8 mouse cellular contexts compared by ENCODE assay signal in genomic region chr8:69901484-69902162, GRCm38 (mm10). TPM values are rescaled to one million over a fixed set of nuclear protein-coding genes. Genes with fewer than 3 reads are reported as not detected.
DNase-seq lines count a peak whose midpoint lies in the region; ATAC-seq and TF ChIP-seq lines count a peak whose summit lies in the region.

No protein-coding gene starts in this region.

- H3K4me2 ChIP-seq in embryonic facial prominence, embryonic 15.5 days (replicated peaks) = peak overlapping the region; percentile 95
- H3K4me2 ChIP-seq in limb, embryonic 14.5 days (replicated peaks; ENCODE audit: low read depth, low read length, severe bottlenecking) = peak overlapping the region; percentile 93
- H3K4me2 ChIP-seq in midbrain, postnatal 0 days (ENCODE audit: low read depth, low read length, poor library complexity, severe bottlenecking) = peak overlapping the region; percentile 97

- TF ChIP-seq POLR2A in bone marrow, adult 2 months (IDR thresholded peaks at IDR 0.05; ENCODE audit: borderline replicate concordance, control insufficient read depth, low read depth, low read length) = peak; percentile 93
- peak; percentile 85; the same call in 1 of the 2 replicates for TF ChIP-seq POLR2A in limb, embryonic 14.5 days (IDR thresholded peaks at IDR 0.05; ENCODE audit: borderline replicate concordance, extremely low read depth, insufficient read depth, insufficient read length)

- peak overlapping the region; percentile 88 for H3K4me3 ChIP-seq in bone marrow, adult 2 months (replicated peaks; ENCODE audit: control insufficient read depth, low read depth, low read length)
- H3K4me3 ChIP-seq in embryonic facial prominence, embryonic 15.5 days (replicated peaks) = peak overlapping the region; percentile 79
- peak overlapping the region; percentile 73 for H3K4me3 ChIP-seq in limb, embryonic 14.5 days (replicated peaks; ENCODE audit: low read length)
- H3K4me3 ChIP-seq in midbrain, postnatal 0 days (ENCODE audit: low read depth, low read length) = peak overlapping the region; percentile 72

- H3K27me3 ChIP-seq in embryonic facial prominence, embryonic 15.5 days = no peaks in the 10 kb centered on the region
- H3K27me3 ChIP-seq in limb, embryonic 14.5 days (ENCODE audit: control insufficient read depth, insufficient read depth, low read length) = no peaks in the 10 kb centered on the region
- no peaks in the 10 kb centered on the region for H3K27me3 ChIP-seq in midbrain, postnatal 0 days (ENCODE audit: insufficient read depth, low read length)

- ATAC-seq in embryonic facial prominence, embryonic 15.5 days (ENCODE audit: insufficient number of reproducible peaks, low FRiP score, low TSS enrichment, low read depth) = peak; percentile 76
- ATAC-seq in limb, embryonic 14.5 days (ENCODE audit: low FRiP score, low read depth) = peak; percentile 80
- peak; percentile 71 for ATAC-seq in midbrain, postnatal 0 days (ENCODE audit: low FRiP score)

- peak overlapping the region; percentile 66 for H3K9ac ChIP-seq in embryonic facial prominence, embryonic 15.5 days
- H3K9ac ChIP-seq in limb, embryonic 14.5 days (ENCODE audit: low read depth, low read length, severe bottlenecking) = peak overlapping the region; percentile 81
- H3K9ac ChIP-seq in midbrain, postnatal 0 days (replicated peaks; ENCODE audit: low read length, poor library complexity, severe bottlenecking) = peak overlapping the region; percentile 83

- peak; percentile 99 for DNase-seq in 416B (ENCODE audit: low read depth)
- peak; percentile 98 for DNase-seq in heart, adult 8-10 months (ENCODE audit: low spot score)
- DNase-seq in kidney, adult 9 months = peak; percentile 98
- peak; percentile 94 for DNase-seq in limb, embryonic 14.5 days (ENCODE audit: low spot score)
- peak; percentile 96 for DNase-seq in midbrain, postnatal 0 days (ENCODE audit: low spot score)
- DNase-seq in spleen, postnatal 14 days (ENCODE audit: low spot score in 2 of 2) = peak; percentile 95 to 97

- TF ChIP-seq CTCF in bone marrow, adult 2 months (IDR thresholded peaks at IDR 0.05; ENCODE audit: control insufficient read depth, insufficient read depth, low read length) = peak; percentile 42; the same call in 1 of the 2 replicates
- peak; percentile 74 for TF ChIP-seq CTCF in midbrain, postnatal 0 days (IDR thresholded peaks at IDR 0.05)

- peak overlapping the region; percentile 94 for H3K27ac ChIP-seq in bone marrow, adult 2 months (ENCODE audit: control insufficient read depth, insufficient read depth, low read depth, low read length, poor library complexity)
- peak overlapping the region; percentile 96 for H3K27ac ChIP-seq in embryonic facial prominence, embryonic 15.5 days (replicated peaks)
- peak overlapping the region; percentile 89 for H3K27ac ChIP-seq in limb, embryonic 14.5 days (replicated peaks; ENCODE audit: low read depth, low read length)
- H3K27ac ChIP-seq in midbrain, postnatal 0 days (ENCODE audit: low read depth, low read length) = peak overlapping the region; percentile 90

- H3K4me1 ChIP-seq in bone marrow, adult 2 months (ENCODE audit: control insufficient read depth, insufficient read depth, low read length) = no peaks in the 10 kb centered on the region; the same call in 1 of the 2 replicates
- peaks cover 43% of the 10 kb centered on the region for H3K4me1 ChIP-seq in embryonic facial prominence, embryonic 15.5 days
- peaks cover 17% of the 10 kb centered on the region for H3K4me1 ChIP-seq in limb, embryonic 14.5 days (ENCODE audit: control insufficient read depth, insufficient read depth, low read length)
- H3K4me1 ChIP-seq in midbrain, postnatal 0 days (ENCODE audit: insufficient read depth, low read length) = peaks cover 18% of the 10 kb centered on the region; the same call in 1 of the 2 replicates

- H3K36me3 ChIP-seq in embryonic facial prominence, embryonic 15.5 days = peaks cover 16% of the 10 kb centered on the region; the same call in 1 of the 2 replicates
- H3K36me3 ChIP-seq in limb, embryonic 14.5 days (ENCODE audit: control insufficient read depth, insufficient read depth, low read length) = no peaks in the 10 kb centered on the region; the same call in 1 of the 2 replicates
- H3K36me3 ChIP-seq in midbrain, postnatal 0 days (ENCODE audit: insufficient read depth, low read length) = no peaks in the 10 kb centered on the region

- no peaks in the 10 kb centered on the region for H3K9me3 ChIP-seq in embryonic facial prominence, embryonic 15.5 days (replicated peaks)
- H3K9me3 ChIP-seq in limb, embryonic 14.5 days (ENCODE audit: control insufficient read depth, low read length) = no peaks in the 10 kb centered on the region
- H3K9me3 ChIP-seq in midbrain, postnatal 0 days (ENCODE audit: low read length) = no peaks in the 10 kb centered on the region

- under 1% methylated on average over 41 of the region's 41 CpGs for WGBS in bone marrow, adult 2 months
- under 1% methylated on average over 41 of the region's 41 CpGs for whole genome bisulfite sequencing in embryonic facial prominence, embryonic 15.5 days
- WGBS in limb, embryonic 14.5 days = 2% methylated on average over 41 of the region's 41 CpGs
- WGBS in midbrain, postnatal 0 days = 2% methylated on average over 41 of the region's 41 CpGs

RNA-seq across cellular contexts. Expression of gene Tssk6, which starts 0.4 kb away (rescaled TPM):
- polyA plus RNA-seq in bone marrow, adult 2 months (2011; ENCODE audit: insufficient read depth, insufficient read length, low replicate concordance, missing spikeins) = not detected in 2 replicates
- 3.6 and 4.0 TPM in 2 replicates for polyA plus RNA-seq in embryonic facial prominence, embryonic 15.5 days (2015; fragmentation: Nextera tagmentation; extraction: Ambion mirVana)
- total RNA-seq in heart, adult 8-10 months (2022) = under 1 TPM in 1 of 4 experiments, not detected in 3; 0.19 TPM
- polyA plus RNA-seq in limb, embryonic 14.5 days (2012; rRNA removed) = 0.84 and 1.2 TPM in 2 replicates
- 4.1 TPM in 2 replicates for polyA plus RNA-seq in limb, embryonic 14.5 days (2014; fragmentation: Nextera tagmentation; extraction: Ambion mirVana)
- total RNA-seq in midbrain, postnatal 0 days (2014; rRNA removed) = not detected in 2 replicates
- polyA plus RNA-seq in midbrain, postnatal 0 days (2015; fragmentation: Nextera tagmentation; extraction: Ambion mirVana) = 4.4 and 4.6 TPM in 2 replicates

RNA-seq across cellular contexts. Expression of gene Ndufa13, which starts 0.7 kb away (rescaled TPM):
- polyA plus RNA-seq in bone marrow, adult 2 months (2011; ENCODE audit: insufficient read depth, insufficient read length, low replicate concordance, missing spikeins) = 41.2 and 61.7 TPM in 2 replicates
- 178 and 188 TPM in 2 replicates for polyA plus RNA-seq in embryonic facial prominence, embryonic 15.5 days (2015; fragmentation: Nextera tagmentation; extraction: Ambion mirVana)
- 100 to 1,000 TPM; 373 to 528 (median 455) TPM for total RNA-seq in heart, adult 8-10 months (2022)
- polyA plus RNA-seq in limb, embryonic 14.5 days (2012; rRNA removed) = 85.3 and 97.4 TPM in 2 replicates
- 187 and 190 TPM in 2 replicates for polyA plus RNA-seq in limb, embryonic 14.5 days (2014; fragmentation: Nextera tagmentation; extraction: Ambion mirVana)
- 55.6 and 86.8 TPM in 2 replicates for total RNA-seq in midbrain, postnatal 0 days (2014; rRNA removed)
- polyA plus RNA-seq in midbrain, postnatal 0 days (2015; fragmentation: Nextera tagmentation; extraction: Ambion mirVana) = 239 and 243 TPM in 2 replicates

RNA-seq across cellular contexts. Expression of gene Yjefn3, which starts 0.9 kb away (rescaled TPM):
- not detected in 2 replicates for polyA plus RNA-seq in bone marrow, adult 2 months (2011; ENCODE audit: insufficient read depth, insufficient read length, low replicate concordance, missing spikeins)
- polyA plus RNA-seq in embryonic facial prominence, embryonic 15.5 days (2015; fragmentation: Nextera tagmentation; extraction: Ambion mirVana) = 4.0 and 5.3 TPM in 2 replicates
- total RNA-seq in heart, adult 8-10 months (2022) = 10 to 100 TPM in 3 of 4 experiments, 1 to 10 TPM in 1; 9.5 to 16.7 (median 13.2) TPM
- 5.4 and 8.6 TPM in 2 replicates for polyA plus RNA-seq in limb, embryonic 14.5 days (2012; rRNA removed)
- polyA plus RNA-seq in limb, embryonic 14.5 days (2014; fragmentation: Nextera tagmentation; extraction: Ambion mirVana) = 4.2 and 5.5 TPM in 2 replicates
- total RNA-seq in midbrain, postnatal 0 days (2014; rRNA removed) = 7.6 and 8.0 TPM in 2 replicates
- 13.4 and 15.4 TPM in 2 replicates for polyA plus RNA-seq in midbrain, postnatal 0 days (2015; fragmentation: Nextera tagmentation; extraction: Ambion mirVana)

RNA-seq across cellular contexts. Expression of gene Cilp2, which starts 14.1 kb away (rescaled TPM):
- polyA plus RNA-seq in bone marrow, adult 2 months (2011; ENCODE audit: insufficient read depth, insufficient read length, low replicate concordance, missing spikeins) = not detected in 2 replicates
- polyA plus RNA-seq in embryonic facial prominence, embryonic 15.5 days (2015; fragmentation: Nextera tagmentation; extraction: Ambion mirVana) = 1.1 and 1.2 TPM in 2 replicates
- 1 to 10 TPM; 1.3 to 3.1 (median 2.4) TPM for total RNA-seq in heart, adult 8-10 months (2022)
- polyA plus RNA-seq in limb, embryonic 14.5 days (2012; rRNA removed) = 2.6 and 3.6 TPM in 2 replicates
- 1.5 and 1.9 TPM in 2 replicates for polyA plus RNA-seq in limb, embryonic 14.5 days (2014; fragmentation: Nextera tagmentation; extraction: Ambion mirVana)
- total RNA-seq in midbrain, postnatal 0 days (2014; rRNA removed) = 12.0 and 14.9 TPM in 2 replicates
- polyA plus RNA-seq in midbrain, postnatal 0 days (2015; fragmentation: Nextera tagmentation; extraction: Ambion mirVana) = 7.5 and 8.0 TPM in 2 replicates

Comparison
In these comparisons a context has a peak if more than half of its experiments do, and no peak if none do; other contexts are left out.
1. Peak in every context shown above with its lines: DNase-seq, ATAC-seq, H3K4me3 ChIP-seq and H3K27ac ChIP-seq.